Mouse (Mus musculus) urinary bladder, postnatal 36 days (tissue): Measurements from ENCODE around the gene Hectd4.
"Not testable (repeated sequence)": the region's sequence is repeated elsewhere in the genome, so short reads cannot be mapped to it uniquely, and the experiment has no call there.

ENCODE experiments used
- DNase-seq, 2 experiments: peaks; one replicate each; pipeline ENCODE4 v3.0.0; 2022; ENCODE audit warnings: low spot score in 2 of 2, mixed read lengths in 1 of 2

Gene Hectd4

DNA sequence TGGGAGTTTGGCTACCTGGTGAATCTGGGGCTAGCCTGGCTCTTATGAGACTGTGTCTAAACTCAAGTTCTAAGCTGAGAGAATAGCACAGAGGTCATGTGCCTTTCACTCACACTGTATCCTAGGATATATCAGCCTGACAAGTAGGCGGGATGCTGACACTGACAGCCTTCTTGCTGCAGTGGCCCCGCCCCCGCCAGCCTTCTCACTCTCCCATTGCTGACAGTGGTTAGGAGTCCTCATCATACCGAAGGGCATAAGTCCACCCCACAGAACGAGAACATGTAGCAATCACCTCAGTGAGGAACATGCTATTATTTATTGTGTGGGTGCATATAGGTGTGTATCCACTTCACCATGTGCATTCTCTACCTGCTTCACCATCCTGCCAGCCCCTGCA lies 64.8 kb downstream of the Hectd4 start:
- no peak for DNase-seq

- no peak for DNase-seq
Measured at GRCm38 (mm10) chr5:121287213-121287612, 67.2 kb downstream of the Hectd4 start.

DNA sequence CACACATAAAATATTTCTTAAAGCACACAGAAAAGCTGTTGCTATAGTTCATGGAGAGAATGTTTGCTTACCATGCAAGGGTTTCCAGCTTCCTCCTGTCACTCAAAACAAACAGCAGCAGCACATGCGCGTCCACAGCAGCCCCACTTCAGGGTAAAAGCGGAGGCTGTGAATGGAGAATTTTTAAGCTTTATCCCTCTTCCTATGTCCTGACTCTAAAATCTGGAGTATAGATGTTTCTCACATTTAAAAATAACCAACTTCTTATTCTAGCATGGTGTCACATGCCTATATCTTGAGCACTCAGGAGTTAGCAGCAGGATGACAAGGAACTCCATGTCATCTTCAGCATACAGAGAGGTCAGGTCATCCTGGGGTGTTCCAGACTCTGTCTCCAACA lies 70.3 kb downstream of the Hectd4 start:
- no peak for DNase-seq

- no peak for DNase-seq
Measured at GRCm38 (mm10) chr5:121292309-121293165, 72.5 kb downstream of the Hectd4 start.

GRCm38 (mm10) chr5:121305009-121305408 lies 85.0 kb downstream of the Hectd4 start:
- no peak for DNase-seq

GRCm38 (mm10) chr5:121307620-121308019 lies 87.6 kb downstream of the Hectd4 start:
- no peak for DNase-seq

DNA sequence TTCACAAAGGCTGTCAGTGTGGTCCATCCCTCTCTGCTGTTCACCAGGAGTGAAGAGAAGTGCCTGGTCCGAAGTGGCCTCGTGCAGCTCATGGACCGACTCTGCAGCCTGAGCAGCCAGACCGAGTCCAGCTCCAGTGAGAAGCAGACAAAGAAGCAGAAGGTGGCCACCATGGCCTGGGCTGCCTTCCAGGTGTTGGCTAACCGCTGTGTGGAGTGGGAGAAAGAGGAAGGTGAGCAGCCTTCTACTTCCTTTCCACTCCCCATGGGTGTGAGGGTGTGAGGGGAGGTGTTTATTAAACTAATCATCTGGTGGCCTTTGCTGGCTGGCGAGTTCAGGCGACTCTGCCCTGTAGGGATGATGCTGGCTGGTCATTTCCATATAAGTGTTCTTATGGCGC lies 91.6 kb downstream of the Hectd4 start:
- DNase-seq: no peak

GRCm38 (mm10) chr5:121313764-121314474 lies 93.9 kb downstream of the Hectd4 start:
- DNase-seq: no peak

DNA sequence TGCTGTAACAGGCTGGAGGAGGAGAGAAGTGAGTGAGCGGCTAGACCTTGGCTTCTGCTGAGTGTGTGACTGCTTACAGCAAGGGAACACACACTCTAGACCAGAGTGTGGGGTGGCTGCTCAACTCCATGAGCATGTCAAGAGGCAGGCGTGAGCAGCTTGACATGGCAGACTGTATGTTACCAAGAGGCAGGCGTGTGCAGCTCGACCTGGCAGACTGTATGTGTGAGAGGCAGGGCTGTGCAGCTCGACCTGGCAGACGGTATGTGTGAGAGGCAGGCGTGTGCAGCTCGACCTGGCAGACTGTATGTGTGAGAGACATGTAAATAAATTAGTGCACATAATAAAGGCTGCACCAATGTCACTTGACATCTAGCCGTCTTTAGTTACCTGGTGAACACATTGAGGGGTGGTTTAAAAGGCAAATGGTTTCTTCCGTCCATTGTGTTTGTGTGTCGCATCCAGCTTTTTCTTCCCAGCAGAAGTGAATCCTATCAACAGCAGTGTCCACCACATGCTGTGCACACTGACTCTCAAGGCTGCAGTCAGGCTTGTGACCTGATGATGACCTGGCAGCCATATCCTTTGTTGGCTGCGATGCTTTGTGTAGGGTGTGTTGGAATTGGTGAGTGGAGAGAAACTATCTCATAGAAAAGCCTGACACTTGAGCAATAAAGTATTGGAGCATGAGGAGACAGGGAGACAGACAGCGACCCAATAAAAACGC lies 106.2 kb downstream of the Hectd4 start:
- no peak for DNase-seq

- no peak for DNase-seq
Measured at GRCm38 (mm10) chr5:121329333-121330058, 109.5 kb downstream of the Hectd4 start.

GRCm38 (mm10) chr5:121330154-121330816 lies 110.3 kb downstream of the Hectd4 start:
- DNase-seq: not testable (repeated sequence)

GRCm38 (mm10) chr5:121331731-121332130 lies 111.7 kb downstream of the Hectd4 start:
- no peak for DNase-seq

GRCm38 (mm10) chr5:121333976-121334375 lies 114.0 kb downstream of the Hectd4 start:
- DNase-seq: no peak

DNA sequence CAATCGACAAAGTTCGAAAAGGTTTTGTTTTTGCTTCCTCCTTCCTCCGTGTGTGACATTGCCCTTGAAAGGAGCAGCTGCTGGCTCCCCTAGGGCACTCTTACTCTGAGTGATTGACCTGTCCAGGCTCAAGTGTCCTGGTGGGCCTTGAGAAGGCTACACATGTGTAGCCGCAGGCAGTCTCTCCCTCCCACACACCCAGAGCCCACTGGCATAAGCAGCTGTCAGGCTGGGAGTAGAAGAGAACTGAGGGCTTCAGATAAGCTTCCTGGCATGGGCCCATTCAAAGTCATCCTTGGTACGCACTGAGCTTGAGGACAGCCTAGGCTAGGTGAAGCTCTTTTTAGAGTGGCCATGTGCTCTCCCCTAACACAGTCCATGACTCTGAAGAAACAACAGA lies 114.4 kb downstream of the Hectd4 start:
- no peak for DNase-seq

DNA sequence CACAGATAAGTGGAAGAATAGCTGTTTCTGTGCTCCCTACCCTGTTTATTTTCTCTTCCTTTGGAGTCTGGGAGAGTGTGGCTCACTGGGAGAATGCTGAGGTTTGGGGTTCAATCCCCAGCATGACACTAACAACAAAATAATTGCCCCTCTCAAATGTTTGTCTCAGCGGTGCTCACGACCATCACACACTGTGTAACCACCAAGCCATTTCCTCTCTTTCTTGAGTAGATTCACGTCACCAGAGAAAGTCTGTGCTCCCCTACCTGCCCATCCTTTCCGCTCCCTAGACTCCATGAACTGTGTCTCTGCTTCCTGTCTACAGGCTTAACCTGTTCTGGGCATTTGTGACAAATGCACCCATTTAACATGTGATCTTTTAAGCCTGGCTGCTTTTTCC lies 115.4 kb downstream of the Hectd4 start:
- no peak for DNase-seq

DNA sequence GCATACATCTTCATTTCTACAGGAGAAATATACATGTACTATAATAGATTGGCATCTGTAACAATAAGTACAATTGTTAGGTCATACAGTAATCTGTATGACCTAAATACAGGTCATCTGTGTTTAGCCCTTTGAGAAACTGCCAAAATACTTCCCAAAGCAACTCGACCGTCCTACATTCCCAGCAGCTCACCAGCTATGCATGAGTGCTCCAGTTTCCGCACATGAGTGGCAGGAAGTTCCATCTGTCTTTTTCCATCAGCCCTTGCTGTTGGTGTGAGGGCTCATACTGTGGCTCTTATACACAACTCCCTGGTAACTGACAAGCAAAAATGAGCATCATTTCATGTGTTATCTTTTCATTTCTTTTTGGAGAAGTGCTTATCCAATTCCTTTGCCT lies 116.0 kb downstream of the Hectd4 start:
- DNase-seq: no peak

DNA sequence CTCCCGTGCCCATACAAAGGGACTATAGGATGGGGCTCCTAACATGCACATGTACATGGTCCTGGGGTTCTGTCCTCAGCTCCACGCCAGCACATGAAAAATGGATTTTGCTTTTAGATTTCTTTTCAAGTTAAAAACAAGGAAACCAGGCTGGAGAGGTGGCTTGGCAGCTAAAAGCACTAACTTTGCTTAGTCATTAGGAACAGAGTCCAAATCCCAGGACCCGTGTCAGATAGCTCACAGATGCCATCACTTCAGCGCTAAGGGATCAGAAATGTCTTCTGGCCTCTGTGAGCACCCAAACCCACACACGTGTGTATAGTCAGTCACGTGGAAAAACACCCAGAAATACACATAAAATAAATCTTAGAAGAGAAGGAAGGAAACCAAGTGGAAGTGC lies 116.8 kb downstream of the Hectd4 start:
- DNase-seq: no peak

GRCm38 (mm10) chr5:121339507-121340230 lies 119.7 kb downstream of the Hectd4 start:
- peak; percentile 7 to 37 for DNase-seq

- peak in 1 of 2 experiments; percentile 16 for DNase-seq
Measured at GRCm38 (mm10) chr5:121340965-121341473, 121.0 kb downstream of the Hectd4 start.

GRCm38 (mm10) chr5:121342490-121342889 lies 122.5 kb downstream of the Hectd4 start:
- DNase-seq: no peak
